Mouse (Mus musculus) NIH3T3 (cell line): ENCODE measurements around the gene Gprc5d.

ENCODE experiments used
- DNase-seq: peaks from one replicate; pipeline ENCODE4 v3.0.0-alpha.2; 2012; ENCODE audit warnings: low read depth

The Gprc5d gene

DNA sequence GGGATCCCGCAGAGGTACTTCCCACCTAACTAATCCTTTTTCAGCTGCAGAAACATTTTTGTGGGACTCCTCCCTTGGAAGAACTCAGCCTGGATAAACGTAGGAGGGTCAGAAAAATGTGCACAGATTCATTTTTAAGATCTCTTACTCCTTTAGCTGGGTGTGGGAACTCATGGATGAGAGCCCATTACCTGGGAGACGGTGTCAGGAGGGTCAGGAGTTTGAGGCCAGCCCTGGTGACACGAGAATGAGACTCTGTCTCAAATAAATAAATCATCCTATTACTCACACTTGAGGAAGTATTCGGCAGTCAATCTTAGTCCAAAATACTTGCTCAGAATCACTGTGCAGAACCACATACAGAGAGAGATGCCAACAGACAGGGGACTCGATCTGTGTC is 48.2 kb downstream of the Gprc5d start:
- DNase-seq: peak; percentile 37

DNA sequence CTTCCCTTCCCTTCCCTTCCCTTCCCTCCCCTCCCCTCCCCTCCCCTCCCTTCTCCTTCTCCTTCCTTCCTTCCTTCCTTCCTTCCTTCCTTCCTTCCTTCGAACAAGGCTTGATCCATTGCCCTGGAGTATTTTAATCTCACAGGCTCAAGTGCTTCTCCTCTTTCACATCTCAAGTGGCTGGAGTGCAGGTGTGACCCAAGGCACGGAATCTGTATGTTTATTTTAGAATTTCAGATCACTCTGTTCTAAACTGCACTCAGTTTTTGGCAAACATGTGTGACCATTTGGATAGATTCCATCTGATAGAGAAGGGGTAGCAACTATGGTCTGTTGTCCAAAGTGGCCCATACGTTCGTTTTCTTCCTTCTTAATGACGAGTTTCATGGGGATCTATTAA is 49.9 kb downstream of the Gprc5d start:
- no peak for DNase-seq

DNA sequence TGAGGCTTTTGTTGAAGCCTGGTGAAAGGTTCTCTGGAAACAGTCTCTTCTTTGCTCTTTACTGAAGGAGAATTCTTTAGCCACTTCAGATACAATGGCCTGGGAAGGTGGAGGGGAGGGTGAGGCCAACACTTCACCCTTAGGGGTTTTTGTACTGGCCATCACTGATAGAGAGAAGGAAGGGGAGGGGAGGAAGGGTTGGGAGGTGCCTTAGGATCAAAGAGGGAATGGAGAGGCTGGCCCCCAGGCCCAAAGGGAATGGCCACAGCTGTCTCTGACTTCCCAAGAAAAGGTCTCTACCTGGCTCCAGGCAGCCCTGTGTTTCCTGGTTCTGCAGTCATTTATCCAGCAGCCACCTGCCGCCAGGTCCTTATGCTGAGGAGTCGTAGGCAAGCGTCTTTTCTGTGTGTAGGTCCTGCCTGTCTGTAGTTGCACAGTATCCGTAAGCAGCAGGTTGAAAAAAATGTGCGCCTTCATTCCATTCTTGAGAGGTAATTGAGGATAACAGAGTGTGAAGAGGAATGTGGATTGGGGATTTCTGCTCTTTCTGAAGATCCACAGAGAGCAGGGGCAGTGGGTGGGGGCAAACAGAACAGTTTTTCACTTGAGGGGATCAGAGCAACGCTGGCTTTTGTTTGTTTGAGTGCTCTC is 51.2 kb downstream of the Gprc5d start:
- DNase-seq: no peak

DNA sequence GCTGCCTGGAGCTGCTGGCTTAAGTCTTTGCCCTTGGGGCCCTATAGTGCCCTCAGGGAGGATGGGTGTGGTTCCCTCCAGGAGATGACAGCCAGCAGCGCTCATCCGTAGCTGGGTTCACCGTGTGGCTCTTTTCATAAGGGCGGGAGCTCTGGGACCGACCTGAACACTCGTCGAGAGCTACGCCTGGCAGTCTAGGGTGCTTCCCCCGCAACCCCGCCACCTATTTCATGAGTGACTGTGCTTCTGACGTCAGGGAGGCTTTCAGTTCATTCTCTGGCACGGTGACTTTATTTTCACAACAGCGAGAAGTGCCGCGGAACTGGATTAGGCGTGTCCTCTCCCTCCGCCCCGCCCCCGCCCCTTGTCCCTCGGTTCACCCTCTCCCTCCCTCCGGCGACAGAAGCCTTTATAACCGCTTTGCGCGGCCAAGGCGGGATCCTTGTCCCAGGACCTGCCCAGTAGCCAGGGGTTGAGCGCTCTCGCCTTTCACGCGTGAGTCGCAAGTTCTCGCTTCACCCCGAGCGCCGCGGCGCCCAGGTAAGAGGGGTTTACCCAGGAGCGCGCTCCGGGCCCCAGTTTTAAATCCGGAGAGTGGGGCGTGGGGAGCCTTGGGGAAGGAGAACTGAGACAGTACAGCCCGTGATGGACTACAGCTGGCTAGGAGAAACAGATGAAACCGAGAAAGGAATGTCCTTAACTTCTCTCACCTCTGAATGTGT is 52.7 kb downstream of the Gprc5d start, which contains the start of gene Gprc5a:
TSS of gene Gprc5a (plus strand) at position 416 of the 722 bp plus-strand sequence.
- peak; percentile 85 for DNase-seq

DNA sequence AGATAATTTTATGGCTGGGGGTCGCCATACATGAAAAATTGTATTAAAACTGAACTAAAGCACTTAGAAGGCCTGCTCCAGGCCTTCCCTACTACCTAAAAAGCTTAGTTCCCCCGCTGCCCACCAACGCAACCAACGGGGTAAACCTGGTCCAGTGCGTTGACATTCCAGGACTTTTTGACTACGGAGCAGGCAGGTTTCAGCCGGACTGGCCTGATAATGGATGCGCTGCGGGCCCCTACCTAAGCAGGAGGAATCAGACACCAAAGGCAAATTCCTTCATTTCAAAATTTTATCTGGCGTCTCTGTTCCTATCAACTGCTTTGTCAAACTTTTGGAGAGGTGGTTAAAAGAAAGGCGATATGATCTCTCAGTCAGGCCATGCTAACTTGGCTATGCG is 53.5 kb downstream of the Gprc5d start:
- no peak for DNase-seq

DNA sequence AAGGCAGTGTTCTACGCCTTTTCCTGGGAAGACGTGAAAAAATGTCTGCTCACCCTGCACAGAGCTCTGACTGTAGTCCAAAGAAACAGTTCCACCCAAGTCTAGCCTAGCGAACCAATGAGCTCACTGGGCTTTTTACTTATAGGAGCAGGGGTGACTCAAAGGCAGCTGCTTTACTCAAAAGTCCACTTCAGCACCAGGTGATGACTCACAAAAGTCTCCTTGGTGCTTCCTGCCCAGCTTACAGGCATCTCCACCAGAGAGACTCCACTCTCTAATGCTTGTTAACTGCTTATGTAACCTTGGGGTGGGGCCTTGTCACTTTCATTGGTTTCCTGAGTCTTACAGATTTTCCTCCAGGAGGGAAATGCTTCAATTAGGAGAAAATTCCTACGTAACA is 57.4 kb downstream of the Gprc5d start:
- DNase-seq: peak; percentile 61
